Mouse (Mus musculus) gastrocnemius, adult 18-20 months (tissue): ENCODE data around the gene Zfp207. TPM values are rescaled to one million over a fixed set of nuclear protein-coding genes. Genes with fewer than 3 reads are reported as not detected.

Experiments used
- total RNA-seq, 2 experiments: library from RNA; stranded (reverse); gene quantifications; 2 replicates each; pipeline ENCODE4 v1.2.3; 2021

Zfp207 gene
- total RNA-seq, 2 experiments from 2014 or later = 55.4 to 55.5 TPM

Other genes starting within 250 kb of the Zfp207 start
- gene Tefm, start 241.1 kb upstream of the Zfp207 start, total RNA-seq = 10 to 100 TPM; 19.2 to 20.5 TPM
- gene Adap2, start 229.2 kb upstream of the Zfp207 start, total RNA-seq = 1 to 10 TPM; 2.7 to 3.6 TPM
- 1 to 10 TPM; 1.6 to 1.7 TPM for gene Rnf135, start 199.4 kb upstream of the Zfp207 start, total RNA-seq
- gene Rhot1, start 174.3 kb upstream of the Zfp207 start, total RNA-seq = 10 to 100 TPM; 39.7 to 40.2 TPM
- 1 to 10 TPM; 4.2 to 5.1 TPM for gene Rhbdl3, start 82.4 kb upstream of the Zfp207 start, total RNA-seq
- gene 5730455P16Rik, start 5.2 kb upstream of the Zfp207 start, total RNA-seq = 10 to 100 TPM; 34.3 to 35.0 TPM
- 100 to 1,000 TPM; 147 to 154 TPM for gene Psmd11, start 45.3 kb downstream of the Zfp207 start, total RNA-seq
- gene Cdk5r1, start 93.7 kb downstream of the Zfp207 start, total RNA-seq = under 1 TPM; 0.25 to 0.59 TPM